Mouse (Mus musculus) cerebellum, adult 8-10 months (tissue): ENCODE results near the gene Ephb3.

Source experiments
- DNase-seq: peaks from one replicate; pipeline ENCODE4 v3.0.0; 2022

Ephb3 gene

DNA sequence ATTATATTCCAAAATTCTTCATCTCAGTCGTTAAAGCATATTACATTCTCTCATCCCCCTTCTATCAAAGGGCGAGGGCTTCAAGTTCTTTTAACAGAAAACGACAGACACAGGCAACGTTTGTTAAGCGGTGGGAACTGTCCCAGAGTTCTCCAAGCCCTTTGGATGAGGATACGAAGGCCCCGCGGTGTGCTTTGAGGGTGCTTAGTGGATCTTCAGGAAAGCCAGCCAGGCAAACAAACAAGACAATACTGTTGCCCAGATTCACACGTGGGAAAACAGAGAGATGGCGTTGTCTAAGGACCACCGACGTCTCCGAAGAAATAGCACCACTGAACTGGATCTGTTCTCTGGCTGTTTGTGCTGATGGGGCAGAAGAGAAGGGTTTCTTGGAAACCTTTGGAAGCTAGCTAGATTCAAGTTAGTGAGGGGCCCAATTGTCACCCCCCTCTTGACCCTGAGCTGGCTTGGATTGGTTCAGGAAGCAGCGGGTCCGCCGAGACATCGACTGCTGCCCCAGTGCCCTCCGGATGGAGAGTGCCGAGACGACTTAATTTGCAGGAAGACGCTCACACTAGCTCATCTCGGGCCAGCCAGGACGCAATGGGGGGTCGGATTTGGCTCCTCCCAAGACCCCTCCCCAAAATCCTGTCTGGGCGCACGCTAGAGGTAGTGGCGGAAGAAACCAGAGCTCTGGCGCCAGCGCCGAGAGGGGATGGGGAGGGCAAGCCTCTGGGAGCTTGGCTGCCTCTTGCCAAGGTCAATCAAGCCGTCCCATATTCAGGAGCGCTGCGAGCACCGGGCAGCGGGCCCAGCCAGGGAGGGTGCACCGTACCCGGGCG, 43.5 kb downstream of the Ephb3 start:
- DNase-seq, result peak; percentile 25

DNA sequence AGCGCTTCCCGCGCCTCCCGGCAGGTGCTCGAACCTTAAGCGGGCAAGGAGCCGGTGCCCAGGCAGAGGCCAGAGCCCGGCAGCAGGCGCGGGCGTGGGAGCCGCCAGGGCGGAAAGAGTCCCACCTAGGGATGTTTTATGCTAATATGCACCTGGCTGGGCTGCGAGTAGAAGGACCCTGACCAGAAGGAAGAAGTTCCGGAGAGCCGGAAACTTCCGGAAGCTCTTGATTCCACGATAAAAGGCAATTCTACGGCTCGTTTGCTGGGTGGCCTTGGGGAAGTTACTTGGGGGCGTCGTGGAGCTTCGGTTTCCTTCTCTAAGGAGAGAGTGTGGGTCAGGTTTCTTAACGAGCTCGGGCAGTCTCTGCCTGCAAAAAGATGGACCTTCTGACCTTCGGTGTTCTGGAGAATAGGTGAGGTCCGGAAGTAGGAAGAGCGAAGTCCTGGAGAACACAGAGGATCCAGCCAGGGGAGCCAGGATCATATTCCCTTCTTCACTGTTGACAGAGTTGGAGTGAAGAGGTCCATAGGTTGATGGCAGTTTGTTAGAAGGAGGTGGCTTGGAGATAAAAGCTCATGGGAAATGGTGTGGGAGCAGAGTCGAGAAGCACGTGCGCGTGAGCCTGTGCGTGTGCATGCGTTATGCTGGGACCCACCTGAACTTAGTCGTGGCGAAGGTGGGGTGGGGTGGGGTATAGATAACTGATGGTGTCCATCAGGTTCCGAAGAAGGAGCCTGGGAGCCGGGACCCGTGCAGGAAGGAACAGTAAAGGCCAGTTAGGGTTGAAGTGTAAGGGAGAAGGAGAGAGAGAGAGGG, 44.4 kb downstream of the Ephb3 start:
- DNase-seq, result no peak

DNA sequence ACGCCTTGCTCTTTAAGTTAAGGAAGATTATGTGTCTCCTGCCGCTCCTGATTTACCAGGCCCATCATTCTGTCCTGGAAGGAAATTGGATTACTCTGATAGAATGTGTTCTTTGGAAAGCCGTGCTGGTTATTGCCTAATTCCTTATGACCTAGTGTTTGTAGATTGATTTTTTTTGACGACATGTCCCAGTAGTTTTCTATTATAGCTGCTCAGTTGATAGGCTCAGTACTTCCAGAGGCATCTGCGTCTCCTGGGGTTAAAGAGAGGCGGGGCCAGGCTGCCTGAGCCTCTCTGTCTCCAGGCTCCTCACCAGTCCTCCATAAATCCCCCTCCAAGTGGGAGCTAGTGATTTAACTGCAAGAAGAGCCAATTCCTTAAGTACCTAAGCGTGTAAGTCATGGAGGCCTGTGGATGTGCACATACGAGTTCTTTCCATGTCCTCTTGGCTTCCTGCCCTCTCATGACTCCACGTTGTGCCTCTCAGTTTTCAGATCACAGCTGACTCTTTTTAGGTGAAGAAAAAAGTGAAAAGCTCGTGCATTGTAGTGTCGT, 47.9 kb downstream of the Ephb3 start:
- DNase-seq, result no peak

DNA sequence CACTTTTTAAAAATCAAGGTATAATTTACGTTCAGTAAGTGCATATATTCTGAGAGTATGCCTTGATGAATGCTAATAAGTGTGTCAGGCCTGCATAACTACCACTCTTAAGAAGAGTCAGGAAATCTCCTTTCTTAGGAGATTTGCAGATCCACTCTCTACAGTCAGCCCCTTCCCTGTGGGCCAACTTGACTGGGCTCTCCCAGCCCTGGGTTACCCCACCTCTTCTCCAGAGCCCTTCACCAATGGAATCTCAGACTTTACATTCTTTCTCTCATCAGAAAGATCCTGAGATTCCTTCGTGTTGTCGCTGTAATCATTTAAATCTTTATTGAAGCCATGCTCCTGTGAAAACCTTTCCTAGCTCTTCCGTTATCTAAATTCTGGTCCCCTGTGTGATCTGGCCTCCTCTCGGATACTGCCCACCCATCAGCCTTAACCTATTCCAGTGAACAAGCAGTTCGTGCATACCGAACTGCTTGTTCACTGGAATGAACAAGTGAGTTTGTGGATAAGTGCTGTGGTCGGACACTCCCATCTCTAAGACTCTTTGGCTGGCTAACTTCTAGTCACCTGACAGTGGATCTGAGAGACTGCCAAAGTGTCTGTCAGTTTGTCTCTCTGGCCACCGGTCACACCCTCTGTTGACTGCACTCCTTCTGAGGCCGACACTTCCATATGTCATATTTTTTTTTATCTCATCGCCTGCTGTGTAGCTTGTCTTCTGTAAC, 51.2 kb downstream of the Ephb3 start:
- DNase-seq, result no peak

DNA sequence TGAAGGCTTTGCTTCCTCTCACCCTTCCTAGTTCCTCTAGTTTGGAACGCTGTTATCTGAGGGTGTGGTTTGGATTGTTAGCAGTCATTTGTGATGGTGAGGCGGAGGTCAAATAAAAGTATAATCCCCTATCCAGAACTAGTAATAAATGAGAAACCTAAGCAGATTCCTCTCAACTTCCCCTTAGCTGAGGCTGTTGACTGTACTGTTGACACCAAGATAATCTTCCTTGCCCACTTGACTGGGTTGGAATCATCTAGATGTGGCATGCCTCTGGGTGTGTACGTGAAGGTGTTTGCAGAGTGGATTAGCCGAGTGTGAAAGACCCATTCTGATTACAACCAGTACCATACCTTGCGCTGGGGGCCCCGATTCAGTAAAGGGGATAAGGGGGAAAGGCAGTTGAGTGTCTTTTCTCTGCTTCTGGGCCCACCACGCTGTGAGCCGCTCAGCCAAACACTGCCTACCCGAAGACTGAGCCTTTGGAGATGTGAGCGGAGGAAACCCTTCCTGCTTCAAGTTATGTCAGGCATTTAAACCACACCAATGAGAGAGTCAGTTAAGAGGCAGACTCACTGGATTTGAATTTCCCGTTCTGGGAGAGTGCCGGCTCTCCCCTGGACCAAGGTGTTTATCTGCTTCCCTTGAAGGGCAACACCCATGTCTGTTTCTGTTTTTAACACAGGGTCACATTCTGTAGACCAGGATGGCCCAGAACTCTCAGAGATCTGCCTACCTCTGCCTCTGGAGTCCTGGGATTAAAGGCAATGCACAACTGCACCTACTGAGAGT, 52.2 kb downstream of the Ephb3 start:
- DNase-seq, result no peak

DNA sequence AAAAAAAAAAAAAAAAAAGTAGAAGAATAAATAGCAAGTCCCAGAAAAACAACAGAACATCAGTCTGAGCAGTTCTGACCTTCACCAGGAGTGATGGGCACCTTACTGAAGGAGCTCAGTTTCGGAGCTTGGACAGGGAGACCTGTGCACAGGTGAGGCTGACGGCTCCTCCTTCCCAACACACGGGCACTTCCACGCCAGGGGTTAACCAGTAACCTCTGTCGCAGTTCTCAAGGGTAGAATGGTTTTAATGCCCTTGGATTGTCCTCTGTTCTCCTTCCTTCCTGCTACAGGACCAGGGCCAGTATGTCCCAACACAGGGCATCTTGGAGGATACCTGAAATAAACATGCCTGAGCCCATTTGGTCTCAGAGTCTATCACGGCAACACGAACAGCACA, 60.9 kb downstream of the Ephb3 start:
- DNase-seq, result no peak

DNA sequence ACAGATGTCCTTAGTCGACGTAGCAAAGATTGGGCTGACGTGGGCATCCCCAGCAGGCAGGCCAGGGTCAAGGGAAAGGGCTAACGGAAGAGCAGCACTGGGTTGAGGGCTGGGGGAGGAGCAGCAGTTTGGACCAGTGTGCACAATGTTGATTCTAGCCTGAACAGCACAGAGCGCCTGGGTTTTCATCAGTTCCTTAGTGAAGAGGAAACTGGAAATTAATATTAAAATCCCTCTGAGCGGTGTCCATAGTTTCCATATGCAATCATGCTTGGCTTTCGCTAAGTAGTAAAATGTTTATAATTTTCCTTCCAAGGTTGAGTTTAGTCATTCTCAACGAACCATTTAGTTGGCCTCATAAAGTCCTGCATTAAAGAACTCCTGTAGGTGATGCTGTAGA, 65.2 kb downstream of the Ephb3 start:
- no peak for DNase-seq

DNA sequence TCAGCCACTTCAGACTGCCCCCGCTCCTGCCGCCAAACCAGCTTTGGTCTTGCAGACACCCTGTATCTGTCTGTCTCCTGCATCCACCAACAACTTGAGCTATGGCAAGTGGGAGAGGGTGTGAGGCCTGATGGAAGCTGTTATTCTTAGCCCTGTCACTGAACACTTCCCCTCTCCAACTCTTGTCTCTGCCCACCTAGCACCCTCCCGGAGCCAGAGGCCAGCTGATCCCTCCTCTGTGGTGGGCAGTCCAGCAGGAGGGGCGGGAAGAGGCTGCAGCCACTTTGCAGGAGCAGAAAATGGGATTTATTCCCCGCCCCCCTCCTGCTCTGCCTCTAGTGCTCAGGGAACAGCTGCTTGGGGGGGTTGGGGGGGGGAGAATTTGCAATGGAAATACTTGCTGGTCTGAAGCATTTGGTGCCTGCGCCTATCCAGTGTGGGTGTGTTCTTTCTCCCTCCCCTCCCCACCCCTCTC, 67.3 kb downstream of the Ephb3 start:
- no peak for DNase-seq

DNA sequence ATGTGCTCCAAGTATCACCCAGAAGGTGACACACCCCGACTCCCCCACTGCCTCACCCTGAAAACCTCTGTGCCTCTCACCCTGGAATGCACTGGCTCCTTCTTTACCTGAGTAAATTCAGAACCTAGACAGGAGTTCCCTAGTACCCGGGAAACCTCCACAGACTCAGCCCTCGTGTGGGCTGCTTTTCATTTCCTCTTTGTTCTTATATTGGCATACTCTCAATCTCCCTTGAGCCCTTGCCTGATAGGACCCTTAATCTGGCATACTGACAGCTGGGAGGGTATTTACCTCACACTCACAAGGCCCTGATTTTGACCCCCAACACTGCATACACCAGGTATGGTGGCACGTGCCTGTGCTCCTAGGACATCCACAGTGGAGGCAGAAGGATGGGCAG, 68.2 kb downstream of the Ephb3 start:
- no peak for DNase-seq
